In the genomic region with DNA sequence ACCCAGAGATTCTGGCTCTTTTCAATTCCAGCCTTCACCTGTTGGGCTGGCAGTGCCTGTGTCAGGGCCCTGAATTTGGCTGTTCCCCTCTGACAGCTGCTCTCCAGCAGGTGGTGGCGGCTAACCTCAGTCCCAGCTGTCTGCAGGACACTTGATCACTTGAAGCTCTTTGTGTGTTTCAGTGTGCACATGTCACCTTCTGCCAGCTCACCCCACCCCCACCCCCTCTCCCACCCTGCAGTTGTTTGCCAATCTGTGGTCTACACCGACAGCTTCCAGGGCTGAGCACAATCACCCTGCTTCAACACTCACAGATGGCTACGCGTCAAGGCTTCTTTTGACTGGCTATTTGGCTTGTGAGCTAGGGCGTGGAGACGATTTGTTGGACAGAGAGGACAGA, we compare ENCODE assay signal across 8 mouse cellular contexts.
DNase-seq lines count a peak whose midpoint lies in the region; ATAC-seq and TF ChIP-seq lines count a peak whose summit lies in the region.

No protein-coding gene starts in this region.

- H3K36me3 ChIP-seq in neural tube, embryonic 15.5 days: no peaks in the 10 kb centered on the region
- no peaks in the 10 kb centered on the region for H3K36me3 ChIP-seq in embryonic facial prominence, embryonic 14.5 days (ENCODE audit: control insufficient read depth, insufficient read depth, low read length)
- no peaks in the 10 kb centered on the region for H3K36me3 ChIP-seq in limb, embryonic 13.5 days
- H3K36me3 ChIP-seq in stomach, postnatal 0 days (ENCODE audit: control insufficient read depth, insufficient read depth, low read length): no peaks in the 10 kb centered on the region
- no peaks in the 10 kb centered on the region for H3K36me3 ChIP-seq in kidney, embryonic 16.5 days (ENCODE audit: insufficient read depth, low read length)

- no peaks in the 10 kb centered on the region for H3K4me1 ChIP-seq in neural tube, embryonic 15.5 days
- H3K4me1 ChIP-seq in embryonic facial prominence, embryonic 14.5 days (ENCODE audit: control insufficient read depth, insufficient read depth, low read length): no peaks in the 10 kb centered on the region
- H3K4me1 ChIP-seq in limb, embryonic 13.5 days: no peaks in the 10 kb centered on the region
- H3K4me1 ChIP-seq in stomach, postnatal 0 days (replicated peaks; ENCODE audit: control insufficient read depth, insufficient read depth): no peaks in the 10 kb centered on the region
- no peaks in the 10 kb centered on the region for H3K4me1 ChIP-seq in kidney, embryonic 16.5 days (ENCODE audit: insufficient read depth, low read length)

- TF ChIP-seq EP300 in stomach, postnatal 0 days (optimal IDR thresholded peaks at IDR 0.05): no peak

- no peak for TF ChIP-seq CTCF in stomach, postnatal 0 days (IDR thresholded peaks at IDR 0.05; ENCODE audit: low read depth)

- H3K4me3 ChIP-seq in neural tube, embryonic 15.5 days (replicated peaks): no peak overlapping the region
- no peak overlapping the region for H3K4me3 ChIP-seq in embryonic facial prominence, embryonic 14.5 days (ENCODE audit: low read depth, low read length)
- H3K4me3 ChIP-seq in limb, embryonic 13.5 days: no peak overlapping the region
- H3K4me3 ChIP-seq in stomach, postnatal 0 days (ENCODE audit: low read depth, low read length): no peak overlapping the region
- no peak overlapping the region for H3K4me3 ChIP-seq in kidney, embryonic 16.5 days (ENCODE audit: low read length)

- ATAC-seq in neural tube, embryonic 15.5 days (ENCODE audit: low FRiP score): no peak
- peak; percentile 83 for ATAC-seq in embryonic facial prominence, embryonic 14.5 days (ENCODE audit: low read depth)
- peak; percentile 81 for ATAC-seq in limb, embryonic 13.5 days (ENCODE audit: low FRiP score, low read depth)
- no peak for ATAC-seq in stomach, postnatal 0 days (ENCODE audit: low FRiP score, low TSS enrichment)
- ATAC-seq in kidney, embryonic 16.5 days (ENCODE audit: low FRiP score, low TSS enrichment): no peak

- peak; percentile 46 for DNase-seq in neural tube, embryonic 10.5 days (ENCODE audit: extremely low spot score, low spot score)
- DNase-seq in embryonic facial prominence, embryonic 14.5 days (ENCODE audit: low spot score): peak; percentile 69
- DNase-seq in stomach, postnatal 0 days (ENCODE audit: low spot score): peak; percentile 14
- DNase-seq in c-Kit-positive CD71-positive TER-119-positive erythroid progenitor cells, embryonic 14.5 days (ENCODE audit: low spot score): no peak
- no peak for DNase-seq in right cerebral cortex, postnatal 36 days (ENCODE audit: low spot score in 2 of 2)

- 47% methylated on average over 6 of the region's 6 CpGs for WGBS in neural tube, embryonic 15.5 days
- 50% methylated on average over 6 of the region's 6 CpGs for WGBS in embryonic facial prominence, embryonic 14.5 days
- 60% methylated on average over 6 of the region's 6 CpGs for WGBS in limb, embryonic 13.5 days
- 67% methylated on average over 6 of the region's 6 CpGs for WGBS in stomach, postnatal 0 days
- WGBS in kidney, embryonic 16.5 days: 55% methylated on average over 6 of the region's 6 CpGs

- no peak overlapping the region for H3K27ac ChIP-seq in neural tube, embryonic 15.5 days (replicated peaks)
- H3K27ac ChIP-seq in embryonic facial prominence, embryonic 14.5 days (replicated peaks; ENCODE audit: low read depth, low read length): no peak overlapping the region
- no peak overlapping the region for H3K27ac ChIP-seq in limb, embryonic 13.5 days
- H3K27ac ChIP-seq in stomach, postnatal 0 days (replicated peaks): no peak overlapping the region
- H3K27ac ChIP-seq in kidney, embryonic 16.5 days (ENCODE audit: low read length): no peak overlapping the region

- peaks cover 7% of the 10 kb centered on the region; the same call in 1 of the 2 replicates for H3K27me3 ChIP-seq in neural tube, embryonic 15.5 days (replicated peaks)
- H3K27me3 ChIP-seq in embryonic facial prominence, embryonic 14.5 days (replicated peaks; ENCODE audit: control insufficient read depth, insufficient read depth, low read length): peaks cover 5% of the 10 kb centered on the region; the same call in 1 of the 2 replicates
- H3K27me3 ChIP-seq in limb, embryonic 13.5 days: peaks cover 32% of the 10 kb centered on the region
- no peaks in the 10 kb centered on the region for H3K27me3 ChIP-seq in stomach, postnatal 0 days (ENCODE audit: control insufficient read depth, insufficient read depth, low read length)
- H3K27me3 ChIP-seq in kidney, embryonic 16.5 days (ENCODE audit: insufficient read depth, low read length): peaks cover 27% of the 10 kb centered on the region

- no peak overlapping the region for H3K9ac ChIP-seq in neural tube, embryonic 15.5 days (replicated peaks)
- no peak overlapping the region for H3K9ac ChIP-seq in embryonic facial prominence, embryonic 14.5 days (ENCODE audit: low read depth, low read length)
- H3K9ac ChIP-seq in limb, embryonic 13.5 days: no peak overlapping the region
- no peak overlapping the region for H3K9ac ChIP-seq in stomach, postnatal 0 days (ENCODE audit: low read length)
- H3K9ac ChIP-seq in kidney, embryonic 16.5 days (replicated peaks; ENCODE audit: low read length): no peak overlapping the region

- no peaks in the 10 kb centered on the region for H3K9me3 ChIP-seq in neural tube, embryonic 15.5 days (replicated peaks)
- no peaks in the 10 kb centered on the region for H3K9me3 ChIP-seq in embryonic facial prominence, embryonic 14.5 days (ENCODE audit: control insufficient read depth, low read length)
- H3K9me3 ChIP-seq in limb, embryonic 13.5 days: no peaks in the 10 kb centered on the region
- H3K9me3 ChIP-seq in stomach, postnatal 0 days (ENCODE audit: control insufficient read depth, low read length): no peaks in the 10 kb centered on the region
- no peaks in the 10 kb centered on the region for H3K9me3 ChIP-seq in kidney, embryonic 16.5 days (ENCODE audit: low read length)

- no peak overlapping the region for H3K4me2 ChIP-seq in neural tube, embryonic 15.5 days
- no peak overlapping the region for H3K4me2 ChIP-seq in embryonic facial prominence, embryonic 14.5 days (ENCODE audit: low read depth, low read length)
- no peak overlapping the region for H3K4me2 ChIP-seq in limb, embryonic 13.5 days (replicated peaks)
- H3K4me2 ChIP-seq in stomach, postnatal 0 days (replicated peaks; ENCODE audit: low read depth): no peak overlapping the region
- no peak overlapping the region for H3K4me2 ChIP-seq in kidney, embryonic 16.5 days (replicated peaks; ENCODE audit: low read depth, low read length)

Comparison
In these comparisons a context has a peak if more than half of its experiments do, and no peak if none do; other contexts are left out.
1. DNase-seq: peak in neural tube, embryonic 10.5 days (single experiment), embryonic facial prominence, embryonic 14.5 days (single experiment) and stomach, postnatal 0 days (single experiment); none in c-Kit-positive CD71-positive TER-119-positive erythroid progenitor cells, embryonic 14.5 days (single experiment) and right cerebral cortex, postnatal 36 days (0 of 2).
2. ATAC-seq: peak in embryonic facial prominence, embryonic 14.5 days (single experiment) and limb, embryonic 13.5 days (single experiment); none in neural tube, embryonic 15.5 days (single experiment), stomach, postnatal 0 days (single experiment) and kidney, embryonic 16.5 days (single experiment).